Mouse (Mus musculus) intestine, embryonic 14.5 days (tissue): ENCODE results near the gene Crtac1. TPM values are rescaled to one million over a fixed set of nuclear protein-coding genes. Genes with fewer than 3 reads are reported as not detected.

Experiments
- ATAC-seq: fragments of 200-750 bp; cut with Nextera tagmentation; replicated peaks from 2 replicates; pipeline ENCODE4 v1.8.0; 2017; ENCODE audit warnings: low read depth, moderate number of reproducible peaks, moderate TSS enrichment, moderate library complexity; ENCODE audit not compliant: low FRiP score, low TSS enrichment
- DNase-seq: peaks from one replicate; pipeline ENCODE4 v3.0.0-alpha.2; 2018; ENCODE audit warnings: low spot score
- H3K27ac ChIP-seq: fragments of 300-500 bp; sonication (generic); 2 replicates; pipeline ENCODE4 v1.5.1; 2014; ENCODE audit warnings: low read depth, mild to moderate bottlenecking, control low read depth
- H3K27me3 ChIP-seq: fragments of 300-500 bp; sonication (generic); replicated peaks from 2 replicates; pipeline ENCODE4 v1.6.1; 2014; ENCODE audit warnings: low read length, control low read depth; ENCODE audit not compliant: control insufficient read depth, insufficient read depth
- H3K36me3 ChIP-seq: fragments of 300-500 bp; sonication (generic); 2 replicates; pipeline ENCODE4 v1.6.1; 2014; ENCODE audit warnings: low read length, control low read depth; ENCODE audit not compliant: control insufficient read depth, insufficient read depth
- H3K4me1 ChIP-seq: fragments of 300-500 bp; sonication (generic); replicated peaks from 2 replicates; pipeline ENCODE4 v1.6.1; 2014; ENCODE audit warnings: low read length, control low read depth, mixed read lengths; ENCODE audit not compliant: control insufficient read depth, insufficient read depth
- H3K4me2 ChIP-seq: fragments of 300-500 bp; sonication (generic); 2 replicates; pipeline ENCODE4 v1.6.1; 2014; ENCODE audit warnings: low read length
- H3K4me3 ChIP-seq: fragments of 300-500 bp; sonication (generic); 2 replicates; pipeline ENCODE4 v1.5.1; 2014; ENCODE audit warnings: low read depth, low read length, control low read depth, mixed read lengths
- H3K9ac ChIP-seq: fragments of 300-500 bp; sonication (generic); 2 replicates; pipeline ENCODE4 v1.6.1; 2014; ENCODE audit warnings: mild to moderate bottlenecking, low read length
- H3K9me3 ChIP-seq: fragments of 300-500 bp; sonication (generic); 2 replicates; pipeline ENCODE4 v1.6.1; 2016; ENCODE audit warnings: low read length, control low read depth; ENCODE audit not compliant: control insufficient read depth
- WGBS: fragments of 180-500 bp; shearing (Covaris S2); extraction: QIAGEN DNeasy Blood & Tissue Kit; methylation state at CpG from one replicate; pipeline ENCODE4 v1.1.7; 2014; 5-methylcytosine and 5-hydroxymethylcytosine counted together
- microRNA-seq: library from miRNA; unstranded; fragments of <30 nt; microRNA quantifications from one replicate; pipeline ENCODE4, GENCODE M21; 2016
- polyA plus RNA-seq: library from polyadenylated mRNA; unstranded; fragments of >200 nt; fragmentation: Nextera tagmentation; extraction: Ambion mirVana; gene quantifications from 2 replicates; pipeline ENCODE4 v1.2.1, GENCODE M21; 2014

Gene Crtac1
- polyA plus RNA-seq, 1 experiment from 2014 or later = 4.1 TPM

GRCm38 (mm10) chr19:42243401-42243800, 188.2 kb downstream of the Crtac1 start:
- H3K9me3 ChIP-seq = no peaks in the 10 kb centered on the region

DNA sequence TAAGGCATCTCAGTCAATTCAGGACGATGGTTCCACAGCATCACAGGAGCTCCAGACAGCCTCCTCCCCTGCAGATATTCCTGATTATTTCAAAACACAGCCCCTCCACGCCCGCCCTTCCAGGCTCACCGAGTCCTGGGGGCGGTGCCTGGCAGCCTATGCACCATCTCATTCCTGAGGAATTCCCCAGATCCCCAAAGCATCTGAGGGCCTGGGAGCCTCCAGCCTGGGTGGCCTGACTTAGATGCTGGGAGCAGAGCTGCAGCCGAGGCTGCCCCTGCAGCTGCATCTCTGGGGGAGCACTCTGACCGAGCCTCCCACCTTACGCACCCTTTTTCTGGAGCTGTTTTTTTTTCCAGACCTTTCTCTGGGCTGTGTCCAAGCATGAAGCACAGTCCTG, 190.7 kb downstream of the Crtac1 start:
- ATAC-seq (no peak), DNase-seq (no peak)
- Histone ChIP-seq H3K4me3 (no peak overlapping the region), H3K27ac (no peak overlapping the region), H3K36me3 (no peaks in the 10 kb centered on the region), H3K4me1 (no peaks in the 10 kb centered on the region), H3K27me3 (no peaks in the 10 kb centered on the region), H3K9ac (no peak overlapping the region), H3K9me3 (no peaks in the 10 kb centered on the region), H3K4me2 (no peak overlapping the region)
- WGBS = 43% methylated on average over 8 of the region's 8 CpGs

More at GRCm38 (mm10) chr19:42243401-42243800, 188.2 kb downstream of the Crtac1 start:
- Histone ChIP-seq H3K4me2 (no peak overlapping the region), H3K4me3 (no peak overlapping the region), H3K9ac (no peak overlapping the region), H3K36me3 (no peaks in the 10 kb centered on the region), H3K27ac (no peak overlapping the region), H3K27me3 (no peaks in the 10 kb centered on the region), H3K4me1 (no peaks in the 10 kb centered on the region)
- ATAC-seq (no peak), DNase-seq (no peak)
- 47% methylated on average over 3 of the region's 3 CpGs for WGBS

DNA sequence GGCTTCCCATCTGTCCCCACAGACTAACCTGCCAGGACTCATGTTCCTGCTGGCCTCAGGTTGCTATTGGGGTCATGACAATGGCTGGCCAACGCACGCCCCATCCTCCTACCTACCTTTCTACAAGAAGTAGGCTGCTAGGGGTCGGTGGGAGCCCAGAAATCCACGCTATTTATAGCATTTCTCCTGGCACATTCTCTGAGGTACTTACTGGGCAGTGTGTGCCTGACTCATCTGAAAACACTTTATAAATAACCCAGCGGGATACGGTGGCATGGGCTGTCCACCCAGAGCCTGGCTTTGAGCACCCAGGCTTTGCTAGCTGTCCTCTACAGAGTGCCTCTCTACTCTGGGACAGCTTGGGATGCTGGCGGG, 193.3 kb downstream of the Crtac1 start:
- H3K9ac ChIP-seq = no peak overlapping the region
- no peak overlapping the region for H3K4me2 ChIP-seq
- WGBS = 65% methylated on average over 7 of the region's 7 CpGs
- no peaks in the 10 kb centered on the region for H3K36me3 ChIP-seq
- ATAC-seq (no peak), DNase-seq (no peak)
- H3K4me3 ChIP-seq = no peak overlapping the region
- H3K27me3 ChIP-seq = no peaks in the 10 kb centered on the region
- no peaks in the 10 kb centered on the region for H3K4me1 ChIP-seq
- H3K9me3 ChIP-seq = no peaks in the 10 kb centered on the region
- no peak overlapping the region for H3K27ac ChIP-seq

DNA sequence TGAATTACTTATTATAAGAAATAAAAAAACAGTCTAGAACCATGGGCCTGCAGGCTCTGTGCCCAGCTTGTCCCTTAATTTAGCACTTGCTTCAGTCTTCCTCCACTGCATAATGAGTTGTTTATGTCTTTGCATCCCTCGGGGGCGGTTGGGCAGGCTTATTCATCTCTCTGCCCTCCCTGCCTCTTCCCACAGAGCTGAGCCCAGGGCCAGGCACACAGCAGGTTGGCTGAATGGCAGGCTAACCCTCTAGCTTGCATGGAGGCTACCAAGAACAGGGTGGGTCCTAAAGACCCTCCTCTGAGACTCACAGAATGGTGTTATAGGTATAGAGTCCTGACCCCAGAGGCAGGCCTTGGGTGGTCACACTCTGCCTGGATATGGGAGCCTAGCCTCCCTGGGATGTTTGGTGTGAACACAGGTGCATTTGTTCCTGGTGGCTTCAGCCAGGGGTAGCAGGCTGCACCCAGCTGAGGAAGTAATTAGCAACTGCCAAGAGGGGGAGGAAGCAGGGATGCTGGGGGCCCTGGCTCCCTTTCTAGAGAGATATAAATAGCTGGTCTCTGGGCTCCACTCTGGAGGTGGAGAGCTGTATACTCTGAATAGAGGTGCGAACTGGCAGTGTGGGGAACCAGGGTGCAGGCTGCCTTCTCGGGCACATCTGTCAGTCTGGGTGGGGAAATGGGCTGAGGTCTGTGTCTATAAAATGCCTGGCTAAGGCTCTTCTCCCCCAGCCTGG, 193.8 kb downstream of the Crtac1 start:
- Histone ChIP-seq H3K4me2 (no peak overlapping the region), H3K4me1 (no peaks in the 10 kb centered on the region), H3K27me3 (no peaks in the 10 kb centered on the region), H3K4me3 (no peak overlapping the region), H3K27ac (no peak overlapping the region), H3K9ac (no peak overlapping the region), H3K9me3 (no peaks in the 10 kb centered on the region), H3K36me3 (no peaks in the 10 kb centered on the region)
- WGBS = 34% methylated on average over 4 of the region's 4 CpGs
- DNase-seq (no peak), ATAC-seq (no peak)

Small RNA genes lying within 50 kb of the gene (microRNA-seq; reads per million reads assigned to microRNA genes)
- gene Gm26339 (not detected), gene Mir3085 (0.34 reads per million)

Other genes starting within 250 kb of the Crtac1 start
- gene Sfrp5, start 229.5 kb downstream of the Crtac1 start, polyA plus RNA-seq = 16.2 and 46.3 TPM in 2 replicates
- 1.2 TPM in 2 replicates for gene Golga7b, start 184.2 kb downstream of the Crtac1 start, polyA plus RNA-seq
- 21.3 and 28.3 TPM in 2 replicates for gene R3hcc1l, start 87.0 kb upstream of the Crtac1 start, polyA plus RNA-seq
- gene Loxl4, start 181.0 kb upstream of the Crtac1 start, polyA plus RNA-seq = 1.4 and 1.8 TPM in 2 replicates